Mouse (Mus musculus) cortical plate, adult 2 months (tissue): ENCODE data around the gene Tm9sf3.

Experiments used
- CTCF ChIP-seq: fragments of 200-500 bp; IDR thresholded peaks from 2 replicates; pipeline ENCODE4 v1.5.1; 2011; ENCODE audit warnings: mild to moderate bottlenecking, control low read depth, low read length; ENCODE audit not compliant: insufficient read depth; ENCODE audit errors: extremely low read depth
- POLR2A ChIP-seq: fragments of 200-500 bp; IDR thresholded peaks from 2 replicates; pipeline ENCODE4 v1.6.1; 2011; ENCODE audit warnings: mild to moderate bottlenecking, low read length, control low read depth; ENCODE audit not compliant: insufficient read depth; ENCODE audit errors: extremely low read depth

DNA sequence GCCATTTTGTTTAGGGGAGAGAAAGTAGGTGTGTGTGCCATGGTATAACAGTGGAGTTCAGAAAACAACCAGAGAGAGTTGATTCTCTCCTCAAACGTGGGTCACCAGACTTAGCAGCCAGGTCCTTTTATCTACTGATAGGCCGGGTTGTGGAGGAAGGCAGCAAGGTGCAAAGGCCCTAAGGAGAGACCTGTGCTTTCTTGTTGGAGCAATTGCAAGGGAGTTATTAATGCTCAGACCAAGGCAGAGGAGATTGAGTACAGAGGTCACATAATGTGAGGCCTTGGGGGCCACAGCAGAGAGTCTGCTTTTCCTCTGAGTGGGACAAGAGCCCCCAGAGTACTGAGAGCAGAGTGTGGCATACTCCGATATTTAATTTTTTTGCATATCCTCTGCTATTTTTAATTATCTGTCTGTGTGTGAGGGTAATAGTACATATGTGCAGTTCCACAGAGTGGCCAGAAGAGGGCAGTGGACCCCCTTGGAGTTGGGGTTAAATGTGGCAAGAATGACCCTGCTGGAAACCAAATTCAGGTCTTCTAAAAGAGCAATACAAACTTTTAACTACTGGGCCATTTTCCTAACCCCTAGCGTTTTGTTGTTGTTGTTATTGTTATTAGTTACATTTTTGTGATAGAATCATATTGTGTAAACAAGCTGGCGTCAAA is 27.3 kb upstream of the Tm9sf3 start:
- TF ChIP-seq POLR2A, result no peak
- peak; percentile 26; the same call in 1 of the 2 replicates for TF ChIP-seq CTCF
